Mouse (Mus musculus): Measurements from ENCODE around the gene Pfas.
"Not testable (repeated sequence)": the region's sequence is repeated elsewhere in the genome, so short reads cannot be mapped to it uniquely, and the experiment has no call there.

Pfas gene

DNA sequence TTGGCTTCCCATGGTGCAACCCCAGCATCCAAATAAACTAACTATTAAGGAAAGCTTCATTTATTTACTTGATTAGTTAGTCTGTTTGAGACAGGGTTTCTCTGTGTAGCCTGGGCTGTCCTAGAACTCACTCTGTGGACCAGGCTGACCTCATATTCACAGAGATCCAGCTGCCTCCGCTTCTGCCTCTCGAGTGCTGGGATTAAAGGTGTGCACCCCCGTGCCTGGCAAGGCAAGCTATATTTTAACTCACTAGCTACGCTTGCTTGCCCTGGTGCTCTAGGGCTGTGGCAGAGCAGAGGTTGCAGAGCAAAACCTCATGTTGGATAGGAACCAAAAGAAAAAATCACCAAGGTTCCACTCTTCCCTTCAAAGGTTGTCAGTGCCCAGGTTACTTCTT, 67.7 kb downstream of the Pfas start:
- DNase-seq (ENCODE audit: low read depth, low spot score): no peak

GRCm38 (mm10) chr11:68939451-68940304, 68.6 kb downstream of the Pfas start:
- DNase-seq (ENCODE audit: low read depth, low spot score): peak; percentile 93

GRCm38 (mm10) chr11:68936951-68937350, 71.3 kb downstream of the Pfas start:
- DNase-seq (ENCODE audit: low read depth, low spot score): not testable (repeated sequence)
